ENCODE assay signal across 28 mouse cellular contexts in the genomic region with DNA sequence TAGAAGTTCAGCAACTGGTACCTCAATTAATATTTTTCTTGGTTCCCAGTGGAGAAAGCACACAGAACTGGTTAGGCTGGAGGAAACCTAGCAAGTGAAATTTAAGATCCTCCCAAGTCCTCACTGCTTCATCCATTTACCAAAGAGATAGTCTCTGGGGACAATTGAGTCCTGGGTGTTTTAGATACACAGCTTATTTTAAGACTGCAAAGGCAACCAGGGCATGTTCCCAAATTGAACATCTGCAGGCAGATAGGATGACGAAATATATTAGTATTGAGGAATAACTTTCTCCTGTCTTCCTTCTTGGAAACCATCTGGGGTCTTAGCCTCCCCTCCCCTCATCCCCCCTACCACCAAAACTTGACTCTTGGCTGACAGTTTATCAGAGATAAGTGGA.
DNase-seq lines count a peak whose midpoint lies in the region; ATAC-seq and TF ChIP-seq lines count a peak whose summit lies in the region.
"Had no signal": no experiment of that assay in that cellular context is flagged by ENCODE, and none has a peak within 500 bp of the region (broad histone marks: within the 10 kb centered on the region; RNA-seq: fewer than 3 reads in every experiment).

No protein-coding gene starts in this region.

- TF ChIP-seq POLR2A in small intestine, adult 2 months (IDR thresholded peaks at IDR 0.05; ENCODE audit: low read depth, low read length), result no peak

- no peak for TF ChIP-seq CTCF in small intestine, adult 2 months (IDR thresholded peaks at IDR 0.05; ENCODE audit: extremely low read depth, insufficient read length, insufficient replicate concordance, low read depth, low read length)

- no peaks in the 10 kb centered on the region for H3K27me3 ChIP-seq in intestine, embryonic 15.5 days (replicated peaks)
- no peaks in the 10 kb centered on the region for H3K27me3 ChIP-seq in intestine, embryonic 16.5 days (replicated peaks; ENCODE audit: control insufficient read depth, insufficient read depth, low read length)
- no peaks in the 10 kb centered on the region for H3K27me3 ChIP-seq in embryonic facial prominence, embryonic 14.5 days (replicated peaks; ENCODE audit: control insufficient read depth, insufficient read depth, low read length)
- H3K27me3 ChIP-seq in small intestine, adult 2 months (ENCODE audit: control insufficient read depth, insufficient read depth, low read length), result no peaks in the 10 kb centered on the region
- H3K27me3 ChIP-seq: forebrain, embryonic 15.5 days; kidney, embryonic 15.5 days; liver, embryonic 15.5 days; midbrain, embryonic 15.5 days; neural tube, embryonic 15.5 days had no signal

- 0 out of 2 replicates have a peak, but pooled peaks cover 7% of the 10 kb centered on the region for H3K4me1 ChIP-seq in intestine, embryonic 15.5 days (replicated peaks)
- H3K4me1 ChIP-seq in intestine, embryonic 16.5 days (ENCODE audit: control insufficient read depth, insufficient read depth, low read length), result 0 out of 2 replicates have a peak, but pooled peaks cover 2% of the 10 kb centered on the region
- H3K4me1 ChIP-seq in embryonic facial prominence, embryonic 14.5 days (ENCODE audit: control insufficient read depth, insufficient read depth, low read length), result peaks cover 31% of the 10 kb centered on the region; the same call in 1 of the 2 replicates
- no peaks in the 10 kb centered on the region for H3K4me1 ChIP-seq in small intestine, adult 2 months (ENCODE audit: control insufficient read depth, insufficient read depth, insufficient read length, low read length)
- H3K4me1 ChIP-seq: liver, embryonic 15.5 days had no signal

- H3K36me3 ChIP-seq in intestine, embryonic 15.5 days, result no peaks in the 10 kb centered on the region
- H3K36me3 ChIP-seq in intestine, embryonic 16.5 days (ENCODE audit: control insufficient read depth, insufficient read depth, low read length), result no peaks in the 10 kb centered on the region
- H3K36me3 ChIP-seq in embryonic facial prominence, embryonic 14.5 days (ENCODE audit: control insufficient read depth, insufficient read depth, low read length), result no peaks in the 10 kb centered on the region
- no peaks in the 10 kb centered on the region for H3K36me3 ChIP-seq in small intestine, adult 2 months (ENCODE audit: control insufficient read depth, insufficient read depth, low read length)
- H3K36me3 ChIP-seq: forebrain, embryonic 15.5 days; hindbrain, embryonic 13.5 days; kidney, embryonic 15.5 days; limb, embryonic 12.5 days; liver, embryonic 15.5 days; midbrain, embryonic 10.5 days; midbrain, embryonic 15.5 days; neural tube, embryonic 15.5 days had no signal

- intact Hi-C loops in heart, postnatal 10 days (cut with DNase I), result no loop called here

- H3K27ac ChIP-seq in intestine, embryonic 15.5 days, result 0 out of 2 replicates have a peak overlapping the region, but pooled peaks have one; percentile 38
- H3K27ac ChIP-seq in intestine, embryonic 16.5 days (ENCODE audit: low read length), result no peak overlapping the region; the same call in 1 of the 2 replicates
- peak overlapping the region; percentile 73 for H3K27ac ChIP-seq in embryonic facial prominence, embryonic 14.5 days (replicated peaks; ENCODE audit: low read depth, low read length)
- peak overlapping the region; percentile 40 for H3K27ac ChIP-seq in small intestine, adult 2 months (ENCODE audit: insufficient read depth, low read depth, low read length)
- H3K27ac ChIP-seq: forebrain, embryonic 15.5 days; hindbrain, embryonic 13.5 days; limb, embryonic 12.5 days; liver, embryonic 15.5 days; midbrain, embryonic 15.5 days; neural tube, embryonic 15.5 days had no signal

- no peaks in the 10 kb centered on the region for H3K9me3 ChIP-seq in intestine, embryonic 15.5 days
- H3K9me3 ChIP-seq in intestine, embryonic 16.5 days (ENCODE audit: control insufficient read depth, low read length), result no peaks in the 10 kb centered on the region
- H3K9me3 ChIP-seq in embryonic facial prominence, embryonic 14.5 days (ENCODE audit: control insufficient read depth, low read length), result no peaks in the 10 kb centered on the region
- H3K9me3 ChIP-seq: forebrain, embryonic 15.5 days; hindbrain, embryonic 13.5 days; kidney, embryonic 15.5 days; limb, embryonic 12.5 days; liver, embryonic 15.5 days; midbrain, embryonic 10.5 days; midbrain, embryonic 15.5 days; neural tube, embryonic 15.5 days had no signal

- peak; percentile 90 for DNase-seq in heart, adult 11 months
- DNase-seq in heart, postnatal 10 days, result no peak
- DNase-seq in embryonic facial prominence, embryonic 14.5 days (ENCODE audit: low spot score), result peak; percentile 66
- no peak for DNase-seq in ovary, postnatal 14 days (ENCODE audit: low spot score)
- DNase-seq in thymus, postnatal 36 days, result no peak
- DNase-seq: adrenal gland, postnatal 14 days; cerebellum, adult 11 months; cerebellum, adult 9-10 months; embryo, embryonic 11 days; kidney, adult 11 months; kidney, postnatal 25 days; lung, embryonic 14.5 days; lung, postnatal 14 days; right cerebral cortex, postnatal 25 days; thymus, adult 18-20 months; thymus, postnatal 4 days had no signal

- WGBS in intestine, embryonic 15.5 days, result 76% methylated on average over 1 of the region's 1 CpGs
- WGBS in intestine, embryonic 16.5 days, result 79% methylated on average over 1 of the region's 1 CpGs
- 44% methylated on average over 1 of the region's 1 CpGs for WGBS in embryonic facial prominence, embryonic 14.5 days
- WGBS in small intestine, adult 2 months, result 90% methylated on average over 1 of the region's 1 CpGs

- H3K9ac ChIP-seq in intestine, embryonic 15.5 days, result no peak overlapping the region
- no peak overlapping the region for H3K9ac ChIP-seq in intestine, embryonic 16.5 days (ENCODE audit: low read depth, low read length)
- H3K9ac ChIP-seq in embryonic facial prominence, embryonic 14.5 days (ENCODE audit: low read depth, low read length), result no peak overlapping the region
- H3K9ac ChIP-seq: forebrain, embryonic 15.5 days; hindbrain, embryonic 13.5 days; kidney, embryonic 15.5 days; limb, embryonic 12.5 days; liver, embryonic 15.5 days; lung, embryonic 14.5 days; midbrain, embryonic 15.5 days; neural tube, embryonic 15.5 days had no signal

- H3K4me2 ChIP-seq in intestine, embryonic 15.5 days (replicated peaks), result no peak overlapping the region
- H3K4me2 ChIP-seq in intestine, embryonic 16.5 days (ENCODE audit: low read depth, low read length), result no peak overlapping the region
- no peak overlapping the region for H3K4me2 ChIP-seq in embryonic facial prominence, embryonic 14.5 days (ENCODE audit: low read depth, low read length)
- H3K4me2 ChIP-seq: forebrain, embryonic 15.5 days; hindbrain, embryonic 13.5 days; kidney, embryonic 15.5 days; limb, embryonic 12.5 days; liver, embryonic 15.5 days; lung, embryonic 14.5 days; midbrain, embryonic 15.5 days; neural tube, embryonic 15.5 days had no signal

- ATAC-seq in intestine, embryonic 15.5 days, result no peak
- ATAC-seq in intestine, embryonic 16.5 days, result no peak
- ATAC-seq in embryonic facial prominence, embryonic 14.5 days (ENCODE audit: low read depth), result no peak
- ATAC-seq: CD4-positive, CD25-positive, alpha-beta regulatory T cell, adult 4 months; forebrain, embryonic 15.5 days; midbrain, embryonic 15.5 days had no signal

- no peak overlapping the region for H3K4me3 ChIP-seq in intestine, embryonic 15.5 days (replicated peaks)
- no peak overlapping the region for H3K4me3 ChIP-seq in intestine, embryonic 16.5 days (ENCODE audit: low read length)
- no peak overlapping the region for H3K4me3 ChIP-seq in embryonic facial prominence, embryonic 14.5 days (ENCODE audit: low read depth, low read length)
- no peak overlapping the region for H3K4me3 ChIP-seq in small intestine, adult 2 months (ENCODE audit: low read depth, low read length)
- H3K4me3 ChIP-seq: forebrain, embryonic 15.5 days; hindbrain, embryonic 13.5 days; kidney, embryonic 15.5 days; limb, embryonic 12.5 days; liver, embryonic 15.5 days; midbrain, embryonic 10.5 days; midbrain, embryonic 15.5 days; neural tube, embryonic 15.5 days had no signal

Comparison
In these comparisons a context has a peak if more than half of its experiments do, and no peak if none do; other contexts are left out.
1. DNase-seq: peak in heart, adult 11 months (single experiment) and embryonic facial prominence, embryonic 14.5 days (single experiment); none in heart, postnatal 10 days (0 of 2), ovary, postnatal 14 days (single experiment) and thymus, postnatal 36 days (0 of 2).